Mouse (Mus musculus) heart, adult 2 months (tissue): Measurements from ENCODE around the gene Zbtb34.

ENCODE experiments used
- EP300 ChIP-seq: fragments of 200-500 bp; IDR thresholded peaks from 2 replicates; pipeline ENCODE4 v1.6.1; 2011; ENCODE audit warnings: low read depth, low read length, control low read depth; ENCODE audit not compliant: insufficient read depth
- POLR2A ChIP-seq: fragments of 200-500 bp; IDR thresholded peaks from 2 replicates; pipeline ENCODE4 v1.6.1; 2011; ENCODE audit warnings: mild to moderate bottlenecking, low read depth, low read length, control low read depth; ENCODE audit not compliant: insufficient read depth

DNA sequence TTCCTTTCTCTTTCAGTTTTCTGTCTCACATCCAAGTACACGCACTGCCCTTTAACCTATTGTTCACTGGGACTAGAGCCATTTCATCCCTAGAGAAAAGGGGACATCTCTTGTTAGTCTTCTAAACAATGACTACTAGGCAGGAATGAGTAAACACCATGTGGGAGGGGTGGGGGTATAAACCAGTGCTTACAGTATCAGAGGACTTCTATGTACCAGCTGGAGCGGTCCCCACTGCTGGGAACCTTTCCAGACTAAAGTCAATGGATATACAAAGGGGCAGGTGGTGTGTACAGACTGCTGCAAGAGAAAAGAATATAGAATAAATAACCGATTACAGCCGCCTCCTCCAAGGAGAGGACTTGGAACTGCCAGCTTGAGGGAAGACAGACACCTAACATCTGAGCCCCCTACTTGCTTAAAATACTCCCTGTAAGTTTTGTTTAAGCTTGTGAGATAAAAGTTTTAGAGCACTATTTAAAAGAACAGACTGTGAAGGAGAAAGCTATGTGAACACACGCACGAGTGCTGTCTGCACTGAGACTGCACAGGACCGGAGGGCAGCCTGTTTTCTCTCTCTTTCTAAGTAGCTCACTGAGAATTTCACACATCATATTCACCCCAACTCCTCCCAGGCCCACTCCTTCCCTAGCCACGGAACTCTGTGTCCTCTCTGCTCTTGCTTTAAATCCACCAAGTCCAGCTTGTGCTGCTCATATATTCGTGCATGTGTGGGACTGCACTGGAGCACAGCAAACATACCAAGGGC lies 65.2 kb downstream of the Zbtb34 start:
- no peak for TF ChIP-seq EP300
- no peak for TF ChIP-seq POLR2A
